Mouse (Mus musculus) forebrain, embryonic 11.5 days (tissue): ENCODE measurements at regions not wholly inside any gene's neighbourhood (a gene's known extent, or its start where the extent isn't known, plus 50 kb on each side); places are given as distances from the start of the nearest gene placed in this dataset.

Experiments used
- ATAC-seq: fragments of 200-750 bp; cut with Nextera tagmentation; replicated peaks from 2 replicates; pipeline ENCODE4 v1.8.0; 2017; ENCODE audit warnings: moderate TSS enrichment; ENCODE audit not compliant: low FRiP score
- DNase-seq: peaks from one replicate; pipeline ENCODE4 v3.0.0-alpha.2; 2017; ENCODE audit warnings: low spot score
- H3K27ac ChIP-seq: fragments of 300-500 bp; sonication (generic); 2 replicates; pipeline ENCODE4 v1.5.1; 2014; ENCODE audit warnings: low read depth, low read length
- H3K27me3 ChIP-seq: fragments of 300-500 bp; sonication (generic); 2 replicates; pipeline ENCODE4 v1.6.1; 2014; ENCODE audit warnings: mild to moderate bottlenecking, low read length, mixed read lengths; ENCODE audit not compliant: control insufficient read depth, insufficient read depth
- H3K36me3 ChIP-seq: fragments of 300-500 bp; sonication (generic); 2 replicates; pipeline ENCODE4 v1.6.1; 2014; ENCODE audit warnings: mild to moderate bottlenecking, low read length, moderate library complexity, mixed read lengths; ENCODE audit not compliant: control insufficient read depth, insufficient read depth
- H3K4me1 ChIP-seq: fragments of 300-500 bp; sonication (generic); replicated peaks from 2 replicates; pipeline ENCODE4 v1.6.1; 2014; ENCODE audit warnings: low read length, mixed read lengths; ENCODE audit not compliant: control insufficient read depth, insufficient read depth
- H3K4me2 ChIP-seq: fragments of 300-500 bp; sonication (generic); 2 replicates; pipeline ENCODE4 v1.6.1; 2014; ENCODE audit warnings: low read depth, mild to moderate bottlenecking, low read length, moderate library complexity, mixed read lengths; ENCODE audit not compliant: severe bottlenecking
- H3K4me3 ChIP-seq: fragments of 300-500 bp; sonication (generic); 2 replicates; pipeline ENCODE4 v1.5.1; 2014; ENCODE audit warnings: low read depth, low read length
- H3K9ac ChIP-seq: fragments of 300-500 bp; sonication (generic); 2 replicates; pipeline ENCODE4 v1.6.1; 2014; ENCODE audit warnings: low read length
- H3K9me3 ChIP-seq: fragments of 300-500 bp; sonication (generic); 2 replicates; pipeline ENCODE4 v1.6.1; 2016; ENCODE audit warnings: low read length, mixed read lengths; ENCODE audit not compliant: control insufficient read depth
- WGBS: fragments of 180-500 bp; shearing (Covaris S2); extraction: QIAGEN DNeasy Blood & Tissue Kit; methylation state at CpG from one replicate; pipeline ENCODE4 v1.1.7; 2014; 5-methylcytosine and 5-hydroxymethylcytosine counted together

DNA sequence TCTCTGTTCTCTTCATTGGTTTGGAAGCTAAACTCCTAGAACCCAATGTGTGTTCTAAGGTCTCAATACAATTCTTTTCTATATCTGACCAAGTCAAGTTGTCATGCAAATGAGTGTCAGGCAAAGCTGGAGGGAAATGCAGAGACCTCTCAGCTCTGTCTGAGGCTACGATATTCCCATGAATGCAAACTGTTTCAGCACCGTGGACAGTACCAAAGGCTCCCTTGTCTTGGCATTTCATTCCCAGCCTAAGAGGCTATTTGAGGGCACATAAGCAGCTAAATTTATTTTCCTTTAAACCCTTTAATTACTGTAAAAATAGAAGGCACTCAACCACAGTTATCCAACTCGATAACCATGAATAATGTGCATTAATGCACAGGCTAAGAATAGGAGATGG, 1633.5 kb upstream of the Gm6569 start:
- no peaks in the 10 kb centered on the region for H3K36me3 ChIP-seq
- no peaks in the 10 kb centered on the region for H3K9me3 ChIP-seq
- H3K9ac ChIP-seq = no peak overlapping the region
- no peak overlapping the region for H3K27ac ChIP-seq
- no peak overlapping the region for H3K4me2 ChIP-seq
- ATAC-seq (no peak), DNase-seq (peak; percentile 56)
- H3K27me3 ChIP-seq = no peaks in the 10 kb centered on the region
- no peaks in the 10 kb centered on the region for H3K4me1 ChIP-seq
- 32% methylated on average over 3 of the region's 3 CpGs for WGBS
- H3K4me3 ChIP-seq = no peak overlapping the region

- no peaks in the 10 kb centered on the region for H3K36me3 ChIP-seq
- no peak overlapping the region for H3K9ac ChIP-seq
- no peaks in the 10 kb centered on the region for H3K4me1 ChIP-seq
- no peaks in the 10 kb centered on the region for H3K27me3 ChIP-seq
- H3K4me3 ChIP-seq = no peak overlapping the region
- H3K4me2 ChIP-seq = no peak overlapping the region
- WGBS = 62% methylated on average over 1 of the region's 1 CpGs
- H3K27ac ChIP-seq = no peak overlapping the region
- H3K9me3 ChIP-seq = no peaks in the 10 kb centered on the region
- ATAC-seq = no peak
- no peak for DNase-seq
Observed at GRCm38 (mm10) chr15:72201791-72202190, 1632.6 kb upstream of the Gm6569 start.

DNA sequence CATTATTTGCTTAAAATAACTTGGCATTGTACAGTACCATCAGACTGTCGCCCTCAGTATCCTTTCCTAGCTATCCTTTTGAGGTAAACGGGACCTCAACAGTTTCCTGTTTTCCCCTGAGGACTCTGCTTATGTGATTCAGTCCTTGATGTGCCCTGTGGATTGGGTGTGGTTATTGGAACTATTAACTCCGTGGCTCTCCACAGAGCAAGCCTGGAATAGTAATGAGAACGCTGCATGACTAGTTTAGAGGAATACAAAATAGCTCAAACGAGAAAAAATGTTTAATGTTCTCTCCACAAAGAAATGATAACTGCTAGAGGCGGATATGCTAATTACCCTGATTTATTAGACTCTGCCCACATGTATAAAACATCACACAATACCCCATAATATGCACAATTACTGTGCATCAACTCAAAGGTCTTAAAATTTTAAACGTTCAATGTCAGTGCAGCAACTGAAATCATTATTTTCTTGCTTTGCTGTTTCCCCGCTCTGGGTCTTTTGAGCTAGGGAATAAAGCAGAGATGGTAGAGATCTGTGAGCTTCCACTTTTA, 1629.0 kb upstream of the Gm6569 start:
- H3K4me2 ChIP-seq = no peak overlapping the region
- no peaks in the 10 kb centered on the region for H3K27me3 ChIP-seq
- H3K36me3 ChIP-seq = no peaks in the 10 kb centered on the region
- H3K9me3 ChIP-seq = no peaks in the 10 kb centered on the region
- H3K4me1 ChIP-seq = no peaks in the 10 kb centered on the region
- H3K9ac ChIP-seq = no peak overlapping the region
- no peak overlapping the region for H3K27ac ChIP-seq
- ATAC-seq (no peak), DNase-seq (no peak)
- no peak overlapping the region for H3K4me3 ChIP-seq
- 79% methylated on average over 8 of the region's 8 CpGs for WGBS

DNA sequence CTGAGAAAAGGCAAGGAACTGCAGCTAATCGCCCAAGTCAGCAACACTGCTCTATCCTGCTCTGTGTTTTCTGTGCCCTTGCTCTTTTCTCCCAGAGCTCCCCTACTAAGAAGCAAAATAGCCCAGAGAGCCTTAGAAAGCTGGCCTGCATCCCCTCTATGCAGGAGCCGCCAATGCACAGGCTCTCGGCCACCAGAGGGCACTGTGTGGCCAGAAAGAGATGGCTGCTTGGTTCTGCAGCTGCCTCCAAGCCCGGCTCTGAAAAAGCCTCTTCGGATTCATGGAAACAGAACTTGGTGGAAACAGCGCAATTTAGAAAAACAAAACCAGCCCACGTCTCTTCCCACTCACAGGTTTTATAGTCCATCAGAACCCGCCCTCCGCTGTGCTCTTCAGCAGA, 1628.4 kb upstream of the Gm6569 start:
- Histone ChIP-seq H3K36me3 (no peaks in the 10 kb centered on the region), H3K9me3 (no peaks in the 10 kb centered on the region), H3K4me3 (no peak overlapping the region), H3K9ac (no peak overlapping the region), H3K27ac (no peak overlapping the region), H3K4me2 (no peak overlapping the region), H3K27me3 (no peaks in the 10 kb centered on the region), H3K4me1 (no peaks in the 10 kb centered on the region)
- peak; percentile 90 for DNase-seq
- ATAC-seq = peak; percentile 78
- WGBS = 14% methylated on average over 9 of the region's 9 CpGs

GRCm38 (mm10) chr15:72207589-72207988, 1626.8 kb upstream of the Gm6569 start:
- Histone ChIP-seq H3K9me3 (no peaks in the 10 kb centered on the region), H3K27me3 (no peaks in the 10 kb centered on the region), H3K4me3 (no peak overlapping the region), H3K4me2 (no peak overlapping the region), H3K36me3 (no peaks in the 10 kb centered on the region), H3K27ac (no peak overlapping the region), H3K4me1 (no peaks in the 10 kb centered on the region), H3K9ac (no peak overlapping the region)
- WGBS = 89% methylated on average over 4 of the region's 4 CpGs
- DNase-seq (no peak), ATAC-seq (no peak)

- Histone ChIP-seq H3K9me3 (no peaks in the 10 kb centered on the region), H3K4me2 (no peak overlapping the region), H3K27me3 (no peaks in the 10 kb centered on the region), H3K9ac (no peak overlapping the region), H3K27ac (no peak overlapping the region), H3K4me1 (no peaks in the 10 kb centered on the region), H3K36me3 (no peaks in the 10 kb centered on the region), H3K4me3 (no peak overlapping the region)
- DNase-seq (no peak), ATAC-seq (no peak)
- WGBS = 77% methylated on average over 4 of the region's 4 CpGs
Observed at GRCm38 (mm10) chr15:72208076-72208475, 1626.3 kb upstream of the Gm6569 start.

DNA sequence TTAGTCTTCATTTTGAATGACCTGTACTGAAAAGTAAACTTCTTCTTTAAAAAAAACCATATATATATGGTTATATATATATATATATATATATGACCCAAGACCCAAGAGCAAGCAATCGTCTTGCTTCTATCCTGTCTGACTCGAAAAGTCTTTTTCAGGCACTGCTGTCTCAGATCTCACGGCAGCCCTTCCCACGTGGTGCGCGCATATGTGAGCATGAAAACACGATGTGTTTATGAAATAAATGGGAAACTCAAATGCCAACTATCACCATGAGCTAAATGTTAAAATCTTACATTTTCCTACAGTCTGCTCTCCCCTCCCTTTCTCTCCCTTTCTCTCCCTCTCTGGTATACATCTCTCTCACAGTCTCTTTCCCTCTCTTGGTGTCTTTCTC, 1625.4 kb upstream of the Gm6569 start:
- Histone ChIP-seq H3K4me1 (no peaks in the 10 kb centered on the region), H3K9ac (no peak overlapping the region), H3K4me3 (no peak overlapping the region), H3K9me3 (no peaks in the 10 kb centered on the region), H3K27ac (no peak overlapping the region), H3K4me2 (no peak overlapping the region), H3K36me3 (no peaks in the 10 kb centered on the region), H3K27me3 (no peaks in the 10 kb centered on the region)
- 95% methylated on average over 7 of the region's 7 CpGs for WGBS
- ATAC-seq (no peak), DNase-seq (no peak)

DNA sequence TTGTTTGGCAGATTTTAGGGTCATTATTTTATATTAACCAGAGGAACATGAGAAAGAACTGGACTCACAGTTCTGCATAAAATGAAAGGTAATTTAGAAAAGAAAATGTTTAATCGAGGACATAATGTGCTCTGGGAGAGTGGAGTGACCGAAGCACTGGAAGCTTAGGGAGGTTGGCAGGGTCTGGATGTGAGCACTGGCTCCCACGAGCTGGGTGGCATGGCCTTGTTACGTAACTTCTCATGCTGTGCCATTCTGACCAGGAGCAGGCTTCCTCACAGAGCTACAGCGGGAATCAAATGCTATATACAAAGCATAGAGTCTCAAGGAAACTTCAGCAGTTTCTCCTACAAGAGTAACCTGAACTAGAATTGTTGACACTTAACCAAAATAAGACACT, 1616.6 kb upstream of the Gm6569 start:
- Histone ChIP-seq H3K4me3 (no peak overlapping the region), H3K27ac (no peak overlapping the region), H3K9me3 (no peaks in the 10 kb centered on the region), H3K4me2 (no peak overlapping the region), H3K36me3 (no peaks in the 10 kb centered on the region), H3K27me3 (no peaks in the 10 kb centered on the region), H3K9ac (no peak overlapping the region), H3K4me1 (no peaks in the 10 kb centered on the region)
- ATAC-seq (no peak), DNase-seq (no peak)
- 79% methylated on average over 5 of the region's 5 CpGs for WGBS

DNA sequence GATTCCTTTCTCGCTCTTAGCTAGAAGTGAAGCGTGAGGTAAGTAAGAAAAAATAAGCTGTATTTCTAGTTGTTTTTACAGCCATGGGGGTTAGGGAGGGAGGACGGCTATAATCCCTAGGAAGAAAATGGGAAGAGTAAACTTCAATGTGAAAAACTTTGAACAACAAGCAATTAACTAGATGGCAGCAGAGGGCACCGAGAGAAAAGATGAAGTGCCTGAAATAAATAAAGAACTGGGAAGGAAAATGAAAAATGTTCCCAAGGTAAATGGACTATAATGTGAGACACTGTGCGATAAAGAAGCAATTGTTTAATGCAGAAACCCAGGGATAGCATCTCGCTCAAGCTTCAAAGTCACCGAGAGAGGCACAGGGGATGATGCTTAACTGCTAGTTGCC, 1614.4 kb upstream of the Gm6569 start:
- no peak for DNase-seq
- WGBS = 84% methylated on average over 7 of the region's 7 CpGs
- H3K9me3 ChIP-seq = no peaks in the 10 kb centered on the region
- H3K4me1 ChIP-seq = no peaks in the 10 kb centered on the region
- ATAC-seq = no peak
- H3K9ac ChIP-seq = no peak overlapping the region
- H3K27me3 ChIP-seq = no peaks in the 10 kb centered on the region
- no peak overlapping the region for H3K27ac ChIP-seq
- no peak overlapping the region for H3K4me2 ChIP-seq
- H3K4me3 ChIP-seq = no peak overlapping the region
- no peaks in the 10 kb centered on the region for H3K36me3 ChIP-seq
